Mouse (Mus musculus) retina, adult 2 months (tissue): ENCODE results near the gene Gk.

ENCODE experiments used
- DNase-seq: peaks from one replicate; pipeline ENCODE4 v3.0.0-alpha.2; 2012; ENCODE audit warnings: low read depth, low spot score

Gene Gk

DNA sequence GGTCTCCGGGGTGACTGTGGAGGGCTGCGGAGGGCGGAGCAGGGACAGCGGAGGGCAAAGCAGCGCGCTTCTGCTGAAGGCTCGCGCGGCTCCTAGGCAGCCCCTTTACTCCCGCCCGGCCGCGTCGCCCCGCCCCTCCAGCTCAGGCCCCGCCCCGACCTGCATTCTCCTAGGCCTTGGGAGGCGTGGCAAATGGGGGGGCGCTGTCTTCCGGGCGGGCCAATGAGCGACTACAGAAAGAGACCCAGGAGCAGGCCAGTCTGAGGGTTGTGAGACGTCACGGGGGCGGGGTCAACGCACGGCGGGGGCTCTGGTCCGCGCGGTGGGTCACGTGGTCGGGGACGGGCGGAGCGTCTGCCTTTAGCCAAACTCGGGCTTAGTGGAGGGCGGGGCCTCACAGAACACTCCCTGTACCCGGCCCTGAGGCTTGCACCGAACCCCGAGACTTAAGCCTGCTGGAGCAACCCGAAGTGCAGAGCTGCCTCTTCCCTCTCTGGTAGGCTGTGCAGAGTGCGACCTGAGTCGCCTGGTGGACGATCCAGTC, at the start of gene Gk:
Gene Gk, minus strand, starts transcription at position 276 of the 544 bp plus-strand sequence.
- DNase-seq: peak; percentile 89

- DNase-seq: no peak
These were observed 28.2 kb upstream of the Gk start for GRCm38 (mm10) chrX:85804706-85805376.

GRCm38 (mm10) chrX:85803006-85803405, 26.4 kb upstream of the Gk start:
- DNase-seq: no peak

DNA sequence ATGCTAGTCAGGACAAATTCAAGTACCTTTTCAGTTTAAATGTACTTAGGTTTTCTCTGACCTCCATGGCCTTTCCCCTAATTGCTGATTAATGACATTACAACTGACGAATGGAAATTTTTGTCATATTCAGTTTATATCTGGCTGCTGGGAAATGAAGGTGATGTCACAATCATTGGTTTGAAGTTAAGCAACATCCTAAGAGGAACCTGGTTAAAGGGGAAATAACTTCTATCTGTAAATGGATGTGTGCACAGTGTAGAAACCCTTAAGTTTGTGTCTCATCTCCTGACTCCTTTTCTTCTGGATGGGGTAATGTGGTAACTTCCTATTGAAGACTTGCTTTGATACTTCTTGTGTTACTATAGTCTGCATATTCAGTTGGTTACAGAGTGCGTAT, 20.8 kb upstream of the Gk start:
- no peak for DNase-seq

DNA sequence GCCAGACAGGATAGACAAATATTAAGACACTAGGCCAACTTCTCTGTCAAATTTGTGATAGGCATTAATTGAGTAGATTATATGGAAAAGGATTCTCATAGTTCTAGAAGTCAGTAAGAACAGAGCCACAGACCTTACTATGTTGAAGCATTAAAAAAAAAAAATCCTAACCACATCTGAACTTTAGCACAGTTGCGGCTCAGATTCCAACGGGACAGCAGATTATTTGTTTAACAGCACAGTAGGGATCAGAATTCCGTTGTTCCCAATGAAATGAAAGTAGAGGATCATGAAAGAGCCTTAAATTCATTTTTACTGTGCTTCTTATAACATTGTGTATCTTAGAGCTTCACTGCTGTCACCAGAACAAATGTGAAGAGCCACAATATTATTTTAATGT, 1.7 kb upstream of the Gk start:
- no peak for DNase-seq

DNA sequence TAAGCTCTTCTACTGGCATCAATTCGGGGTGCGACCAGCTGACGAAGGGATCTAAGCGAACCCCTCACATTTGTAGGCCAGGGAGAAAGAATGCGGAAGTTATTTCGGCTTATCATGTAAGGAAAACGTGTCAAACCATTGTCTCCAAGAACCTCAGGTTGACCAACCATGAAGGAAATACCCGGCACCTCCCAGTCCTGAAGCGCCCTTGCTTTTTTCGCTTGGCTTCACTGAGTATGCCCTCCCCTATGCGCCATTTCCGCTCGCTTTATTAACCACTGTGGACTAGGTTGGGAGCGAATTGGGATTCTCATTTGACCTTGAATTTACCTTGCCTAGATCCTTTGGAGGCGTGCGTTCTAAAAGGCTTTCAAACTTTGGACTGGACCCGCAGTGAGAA, 522 bp upstream of the Gk start:
- DNase-seq: no peak

- DNase-seq: no peak
These were observed 608 bp downstream of the Gk start for GRCm38 (mm10) chrX:85775879-85776543.

DNA sequence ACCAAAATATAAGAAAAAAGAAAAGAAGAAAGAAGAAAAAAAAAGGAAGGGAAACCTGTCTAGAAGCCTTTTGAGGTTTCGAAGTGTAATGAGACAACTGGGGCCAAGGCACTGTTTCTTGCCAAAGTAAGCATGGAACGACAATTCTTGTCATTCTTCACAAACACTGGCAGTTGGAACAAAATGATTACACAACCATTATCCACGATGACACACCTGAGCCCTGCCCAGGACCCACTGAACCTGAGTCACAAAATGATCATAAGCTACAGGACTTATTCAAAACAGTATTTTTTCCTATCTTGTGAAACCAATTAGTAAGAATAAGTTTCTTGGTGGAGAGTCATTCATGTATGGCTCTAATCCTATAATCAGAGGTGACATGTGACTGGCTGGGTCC, 5.3 kb downstream of the Gk start:
- DNase-seq: no peak

DNA sequence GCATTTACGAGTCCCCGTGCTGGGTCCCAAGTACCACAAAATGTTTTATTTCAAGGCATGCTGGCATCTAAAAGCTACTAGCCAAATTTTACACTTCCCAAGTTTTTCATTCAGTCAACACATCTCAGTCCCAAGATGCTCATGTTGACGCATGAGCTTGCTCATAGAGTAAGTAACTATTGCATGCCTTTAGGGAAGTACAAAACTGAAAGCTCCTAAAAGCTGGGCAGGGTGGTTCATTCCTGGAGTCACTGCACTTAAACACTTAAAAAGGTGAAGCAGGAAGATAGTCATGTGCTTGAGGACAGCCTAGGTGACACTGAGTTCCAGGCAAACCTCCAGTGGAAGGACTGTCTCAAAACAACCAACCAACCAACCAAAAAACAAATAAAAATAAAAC, 5.9 kb downstream of the Gk start:
- DNase-seq: no peak

GRCm38 (mm10) chrX:85768578-85768977, 8.0 kb downstream of the Gk start:
- DNase-seq: no peak

GRCm38 (mm10) chrX:85756005-85756404, 20.6 kb downstream of the Gk start:
- no peak for DNase-seq

DNA sequence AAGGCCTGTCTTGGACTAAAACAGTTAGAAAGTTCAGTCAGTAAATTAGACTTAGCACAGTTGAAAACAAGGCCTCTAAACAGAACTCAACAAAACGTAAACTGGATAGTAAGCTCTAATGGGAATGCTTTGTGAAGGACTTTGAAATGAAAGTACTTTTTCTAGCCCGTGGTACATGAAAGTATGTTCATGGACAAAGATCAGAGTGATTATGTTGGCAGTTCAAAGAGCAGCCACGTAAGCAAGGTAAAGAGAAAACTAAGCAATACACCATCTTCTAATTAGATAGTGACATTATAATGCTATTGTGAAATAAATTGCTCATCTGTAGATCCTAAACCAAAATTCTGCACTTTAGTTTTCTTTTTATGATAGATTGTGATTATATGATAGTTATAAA, 32.8 kb downstream of the Gk start:
- DNase-seq: no peak

DNA sequence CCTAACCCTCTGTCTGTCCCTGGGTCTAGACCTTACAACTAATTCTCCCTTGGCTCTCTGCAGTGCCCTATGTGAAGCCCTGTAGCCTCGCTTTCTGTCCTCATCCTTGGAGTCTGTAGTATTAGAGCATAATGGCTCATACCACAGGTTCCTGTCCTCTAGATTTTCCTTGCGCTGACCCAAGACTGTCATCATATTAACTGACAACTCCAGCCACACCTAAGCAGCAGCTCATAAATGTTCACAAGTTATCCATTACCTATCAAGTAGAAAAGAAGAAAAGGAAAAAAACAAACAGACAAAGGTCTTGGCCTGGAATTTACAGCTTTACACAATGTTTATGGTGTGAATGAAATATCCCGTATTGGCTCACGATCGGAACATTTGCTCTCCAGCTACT, 43.4 kb downstream of the Gk start:
- DNase-seq: no peak

GRCm38 (mm10) chrX:85731133-85731938, 45.3 kb downstream of the Gk start:
- no peak for DNase-seq

DNA sequence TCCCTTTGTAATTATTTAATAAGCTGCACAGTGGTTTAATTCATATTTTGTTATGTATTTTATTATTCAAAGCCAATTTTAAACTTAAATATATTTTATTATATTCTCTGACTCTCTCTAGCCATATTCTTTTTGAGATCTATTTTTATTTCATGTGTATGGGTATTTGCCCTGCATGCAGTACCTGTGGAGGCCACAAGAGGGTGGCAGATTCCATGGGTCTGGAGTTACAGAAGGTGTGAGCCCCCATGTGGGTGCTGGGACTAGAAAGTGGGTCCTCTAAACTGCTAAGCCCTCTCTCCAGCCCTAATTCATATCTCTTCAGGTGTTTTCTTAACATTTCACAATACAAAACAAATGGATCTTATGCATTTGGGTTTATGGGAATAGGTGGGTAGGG, 55.4 kb downstream of the Gk start:
- DNase-seq: no peak

- no peak for DNase-seq
These were observed 66.2 kb downstream of the Gk start for GRCm38 (mm10) chrX:85710399-85710798.

- no peak for DNase-seq
These were observed 70.9 kb downstream of the Gk start for GRCm38 (mm10) chrX:85705715-85706114.

DNA sequence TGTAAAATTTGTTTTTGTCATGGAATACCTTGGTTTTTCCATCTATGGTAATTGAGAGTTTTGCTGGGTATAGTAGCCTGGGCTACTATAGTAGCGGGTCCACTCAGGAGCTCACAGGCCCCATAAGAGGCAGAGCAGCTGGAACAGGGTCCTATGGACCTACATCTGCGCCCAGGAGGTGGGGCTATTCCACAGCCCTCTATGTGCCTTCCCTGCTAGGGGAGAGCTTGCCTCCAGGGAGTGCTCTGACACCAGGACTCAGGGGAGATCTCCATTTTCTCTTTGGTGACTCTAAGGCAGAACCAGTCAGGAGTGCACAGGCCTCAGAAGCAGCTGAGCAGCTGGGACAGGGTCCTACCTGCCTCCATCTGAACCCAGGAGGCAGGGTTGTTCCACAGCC, 92.9 kb downstream of the Gk start:
- no peak for DNase-seq

DNA sequence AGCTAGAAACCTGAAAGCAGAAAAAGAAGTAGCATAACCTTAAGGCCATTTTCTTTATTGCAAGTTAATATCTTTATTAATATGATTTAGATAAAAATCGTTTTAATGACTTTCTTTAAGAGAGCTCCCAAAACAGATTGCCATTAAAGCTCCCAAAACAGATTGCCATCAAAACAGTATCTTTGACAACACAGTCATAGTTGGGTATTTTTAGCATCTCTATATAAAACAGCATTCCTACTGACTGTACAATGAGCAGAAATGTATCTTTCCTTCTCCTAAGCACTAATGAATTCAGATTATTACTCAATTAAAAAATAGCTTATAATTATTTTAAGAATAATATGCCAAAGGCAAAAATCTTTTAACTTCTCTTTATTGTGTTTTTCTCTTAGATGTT, 94.5 kb downstream of the Gk start:
- DNase-seq: no peak

- DNase-seq: peak; percentile 16
These were observed 99.8 kb downstream of the Gk start for GRCm38 (mm10) chrX:85676808-85677207.
